In genomic region chr6:76964998-76965432, GRCm38 (mm10) we compare ENCODE assay signal across 13 mouse cellular contexts.
A peak's percentile ranks its signal among the peaks of the same experiment; 100 is the strongest.
DNase-seq lines count a peak whose midpoint lies in the region; ATAC-seq lines count a peak whose summit lies in the region.
"Had no signal": no experiment of that assay in that cellular context is flagged by ENCODE, and none has a peak within 500 bp of the region (broad histone marks: within the 10 kb centered on the region; RNA-seq: fewer than 3 reads in every experiment).

No protein-coding gene starts in this region.

- peak; percentile 8 to 52 for DNase-seq in frontal cortex, adult 2 months (ENCODE audit: extremely low spot score in 1 of 2, low spot score in 1 of 2)
- no peak for DNase-seq in frontal cortex, postnatal 25 days (ENCODE audit: low spot score in 2 of 2)
- DNase-seq in cerebellum, adult 9-11 months = peak; percentile 43
- DNase-seq in right cerebral cortex, postnatal 4 days = peak; percentile 16
- no peak for DNase-seq in B cell, adult 2 months
- DNase-seq: gastrocnemius, postnatal 14 days; lung, adult 18-20 months had no signal

- 46% methylated on average over 5 of the region's 5 CpGs for WGBS in midbrain, embryonic 15.5 days
- 47% methylated on average over 5 of the region's 5 CpGs for WGBS in midbrain, embryonic 16.5 days

- H3K36me3 ChIP-seq in midbrain, embryonic 15.5 days (replicated peaks) = no peaks in the 10 kb centered on the region
- H3K36me3 ChIP-seq in midbrain, embryonic 16.5 days (ENCODE audit: control insufficient read depth, insufficient read depth, low read length) = no peaks in the 10 kb centered on the region
- H3K36me3 ChIP-seq: heart, embryonic 12.5 days had no signal

- H3K9me3 ChIP-seq in midbrain, embryonic 15.5 days = no peaks in the 10 kb centered on the region
- no peaks in the 10 kb centered on the region for H3K9me3 ChIP-seq in midbrain, embryonic 16.5 days (replicated peaks; ENCODE audit: control insufficient read depth, low read length, poor library complexity, severe bottlenecking)
- H3K9me3 ChIP-seq: heart, embryonic 12.5 days had no signal

- no peak overlapping the region for H3K4me3 ChIP-seq in midbrain, embryonic 15.5 days
- no peak overlapping the region for H3K4me3 ChIP-seq in midbrain, embryonic 16.5 days (ENCODE audit: low read depth, low read length)
- H3K4me3 ChIP-seq: erythroblast, embryonic 14.5 days; heart, embryonic 12.5 days had no signal

- no peaks in the 10 kb centered on the region for H3K27me3 ChIP-seq in midbrain, embryonic 15.5 days (replicated peaks)
- no peaks in the 10 kb centered on the region for H3K27me3 ChIP-seq in midbrain, embryonic 16.5 days (ENCODE audit: control insufficient read depth, insufficient read depth, low read depth, low read length)
- H3K27me3 ChIP-seq: heart, embryonic 12.5 days had no signal

- H3K4me1 ChIP-seq in midbrain, embryonic 15.5 days = no peaks in the 10 kb centered on the region
- 0 out of 2 replicates have a peak, but pooled peaks cover 3% of the 10 kb centered on the region for H3K4me1 ChIP-seq in midbrain, embryonic 16.5 days (ENCODE audit: control insufficient read depth, insufficient read depth, low read length)
- H3K4me1 ChIP-seq: heart, embryonic 12.5 days had no signal

- no peak overlapping the region for H3K9ac ChIP-seq in midbrain, embryonic 15.5 days
- H3K9ac ChIP-seq in midbrain, embryonic 16.5 days (ENCODE audit: low read depth, low read length) = no peak overlapping the region
- H3K9ac ChIP-seq: heart, embryonic 12.5 days had no signal

- 0 out of 2 replicates have a peak overlapping the region, but pooled peaks have one; percentile 6 for H3K27ac ChIP-seq in midbrain, embryonic 15.5 days
- H3K27ac ChIP-seq in midbrain, embryonic 16.5 days (ENCODE audit: low read length) = no peak overlapping the region
- H3K27ac ChIP-seq: macrophage had no signal

- ATAC-seq in midbrain, embryonic 15.5 days (replicated peaks) = 0 out of 2 replicates have a peak, but pooled peaks have one; percentile 42
- ATAC-seq in midbrain, embryonic 16.5 days = no peak
- no peak for ATAC-seq in activated CD4-positive, CD25-positive, alpha-beta regulatory T cell, adult 4 months

- no peak overlapping the region for H3K4me2 ChIP-seq in midbrain, embryonic 15.5 days
- H3K4me2 ChIP-seq in midbrain, embryonic 16.5 days (ENCODE audit: low read length) = no peak overlapping the region
- H3K4me2 ChIP-seq: heart, embryonic 12.5 days had no signal

Comparison
In these comparisons a context has a peak if more than half of its experiments do, and no peak if none do; other contexts are left out.
1. DNase-seq: peak in frontal cortex, adult 2 months (2 of 2), cerebellum, adult 9-11 months (single experiment) and right cerebral cortex, postnatal 4 days (single experiment); none in frontal cortex, postnatal 25 days (0 of 2) and B cell, adult 2 months (0 of 2).